Mouse (Mus musculus) macrophage (primary cell): ENCODE measurements around the gene Gm20458. TPM values are rescaled to one million over a fixed set of nuclear protein-coding genes. Genes with fewer than 3 reads are reported as not detected.

Experiments
- H3K27ac ChIP-seq: fragments of 350-480 bp; formaldehyde crosslinking; 2 replicates; pipeline ENCODE4 v1.9.0; 2021
- H3K36me3 ChIP-seq: fragments of 350-480 bp; formaldehyde crosslinking; 2 replicates; pipeline ENCODE4 v1.9.0; 2021; ENCODE audit errors: inconsistent target
- H3K4me3 ChIP-seq: fragments of 350-480 bp; formaldehyde crosslinking; 2 replicates; pipeline ENCODE4 v1.9.0; 2021; ENCODE audit errors: inconsistent target
- H3K79me2 ChIP-seq: fragments of 350-480 bp; formaldehyde crosslinking; 2 replicates; pipeline ENCODE4 v1.9.0; 2021; ENCODE audit errors: inconsistent target
- WGBS: methylation state at CpG from one replicate; pipeline ENCODE4 v1.1.7; 2026; ENCODE audit warnings: inconsistent platforms; ENCODE audit not compliant: missing documents; 5-methylcytosine and 5-hydroxymethylcytosine counted together
- polyA plus RNA-seq: library from polyadenylated mRNA; stranded (reverse); fragments of 250-400 nt; gene quantifications from 3 replicates; pipeline ENCODE4 v1.2.4, GENCODE M21; 2018; ENCODE audit warnings: inconsistent platforms

The Gm20458 gene
- polyA plus RNA-seq, 1 experiment from 2014 or later: 0.30 TPM

- Histone ChIP-seq H3K4me3 (no peak overlapping the region), H3K36me3 (no peaks in the 10 kb centered on the region), H3K27ac (no peak overlapping the region), H3K79me2 (no peaks in the 10 kb centered on the region)
- WGBS: 63% methylated on average over 4 of the region's 4 CpGs
These were observed 76.2 kb downstream of the Gm20458 start for GRCm38 (mm10) chr2:164537003-164537402.

Other genes with a start within 250 kb of the Gm20458 start
- gene Wfdc15b, start 239.3 kb upstream of the Gm20458 start, polyA plus RNA-seq: not detected in 3 replicates
- gene Svs2, start 222.5 kb upstream of the Gm20458 start, polyA plus RNA-seq: not detected in 3 replicates
- not detected in 3 replicates for gene Svs3b, start 204.3 kb upstream of the Gm20458 start, polyA plus RNA-seq
- not detected in 3 replicates for gene Svs4, start 182.5 kb upstream of the Gm20458 start, polyA plus RNA-seq
- not detected in 3 replicates for gene Svs3a, start 171.7 kb upstream of the Gm20458 start, polyA plus RNA-seq
- not detected in 3 replicates for gene Svs6, start 144.2 kb upstream of the Gm20458 start, polyA plus RNA-seq
- not detected in 3 replicates for gene Svs5, start 128.2 kb upstream of the Gm20458 start, polyA plus RNA-seq
- 0.24 to 1.3 TPM (median 0.90 TPM) in 3 replicates for gene Slpi, start 71.9 kb upstream of the Gm20458 start, polyA plus RNA-seq
- gene Rbpjl, start 57.8 kb upstream of the Gm20458 start, polyA plus RNA-seq: not detected in 3 replicates
- gene Matn4, start 55.8 kb upstream of the Gm20458 start, polyA plus RNA-seq: not detected in 3 replicates
- 114 to 215 TPM (median 133 TPM) in 3 replicates for gene Sdc4, start 17.1 kb upstream of the Gm20458 start, polyA plus RNA-seq
- 6.9 to 30.0 TPM (median 27.8 TPM) in 3 replicates for gene Sys1, start 4.0 kb upstream of the Gm20458 start, polyA plus RNA-seq
- not detected in 3 replicates for gene Trp53tg5, start 12.8 kb downstream of the Gm20458 start, polyA plus RNA-seq
- gene Dbndd2, start 25.1 kb downstream of the Gm20458 start, polyA plus RNA-seq: 13.0 to 46.6 TPM (median 28.5 TPM) in 3 replicates
- gene Pigt, start 36.6 kb downstream of the Gm20458 start, polyA plus RNA-seq: 58.4 to 92.7 TPM (median 64.5 TPM) in 3 replicates
- gene Wfdc2, start 101.4 kb downstream of the Gm20458 start, polyA plus RNA-seq: not detected in 3 replicates
- gene Spint3, start 112.5 kb downstream of the Gm20458 start, polyA plus RNA-seq: not detected in 3 replicates
- gene Wfdc6a, start 124.5 kb downstream of the Gm20458 start, polyA plus RNA-seq: not detected in 3 replicates
- gene Eppin, start 132.6 kb downstream of the Gm20458 start, polyA plus RNA-seq: not detected in 3 replicates
- gene Wfdc6b, start 152.6 kb downstream of the Gm20458 start, polyA plus RNA-seq: not detected in 3 replicates
- not detected in 3 replicates for gene Wfdc8, start 152.7 kb downstream of the Gm20458 start, polyA plus RNA-seq
- not detected in 3 replicates for gene Wfdc16, start 177.8 kb downstream of the Gm20458 start, polyA plus RNA-seq
- gene Wfdc10, start 195.1 kb downstream of the Gm20458 start, polyA plus RNA-seq: not detected in 3 replicates
- not detected in 3 replicates for gene Wfdc9, start 195.6 kb downstream of the Gm20458 start, polyA plus RNA-seq
- not detected in 3 replicates for gene Wfdc11, start 213.1 kb downstream of the Gm20458 start, polyA plus RNA-seq
- gene Wfdc13, start 224.1 kb downstream of the Gm20458 start, polyA plus RNA-seq: not detected in 3 replicates
- not detected in 3 replicates for gene Spint4, start 237.5 kb downstream of the Gm20458 start, polyA plus RNA-seq